Mouse (Mus musculus) right cerebral cortex, postnatal 36 days (tissue): ENCODE measurements at regions not wholly inside any gene's neighbourhood (a gene's known extent, or its start where the extent isn't known, plus 50 kb on each side); places are given as distances from the start of the nearest gene placed in this dataset.

Experiments
- DNase-seq, 2 experiments: peaks; one replicate each; pipeline ENCODE4 v3.0.0; 2022; ENCODE audit warnings: low spot score in 2 of 2, mixed read lengths in 1 of 2

DNA sequence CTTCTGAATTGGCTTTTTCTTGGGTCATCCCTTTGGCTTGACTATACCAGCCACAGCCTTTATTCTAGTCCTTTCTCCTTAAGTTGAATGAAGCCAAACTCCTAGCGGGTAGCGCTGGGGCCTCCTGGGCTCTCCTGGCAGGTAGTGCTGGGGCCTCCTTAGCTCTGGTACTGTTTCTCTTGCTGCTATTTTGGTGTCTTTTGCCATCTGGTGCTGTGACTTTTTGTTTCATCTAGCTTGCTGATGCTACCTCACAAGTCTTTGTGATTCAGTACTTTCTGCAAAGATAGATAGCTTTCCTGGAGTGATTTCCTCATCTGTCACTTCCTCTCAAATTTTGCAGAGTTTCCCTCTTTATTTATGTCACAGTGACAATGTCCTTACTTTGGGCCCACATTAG lies 90.1 kb downstream of the Tmem200c start:
- peak in 1 of 2 experiments; percentile 25 for DNase-seq

DNA sequence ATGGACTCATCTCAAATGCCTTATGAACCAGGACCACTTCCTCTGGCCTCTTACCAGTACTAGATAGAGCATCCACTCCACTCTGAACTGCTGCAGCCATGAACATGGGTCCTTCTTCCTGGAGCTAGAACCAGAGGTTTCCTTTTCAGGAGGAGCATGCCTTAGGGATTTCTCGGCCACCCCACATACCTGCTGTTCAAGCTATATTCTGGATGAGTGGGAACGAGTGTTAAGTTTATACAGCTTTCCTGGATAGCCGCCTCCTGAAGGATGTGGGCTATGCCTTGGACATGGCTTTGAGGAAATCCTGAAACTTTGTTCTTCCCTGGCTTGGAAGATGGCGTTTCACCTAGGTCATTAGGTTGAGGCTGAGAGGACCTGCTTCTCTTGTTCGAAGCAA lies 91.8 kb downstream of the Tmem200c start:
- DNase-seq = peak in 1 of 2 experiments; percentile 25

DNA sequence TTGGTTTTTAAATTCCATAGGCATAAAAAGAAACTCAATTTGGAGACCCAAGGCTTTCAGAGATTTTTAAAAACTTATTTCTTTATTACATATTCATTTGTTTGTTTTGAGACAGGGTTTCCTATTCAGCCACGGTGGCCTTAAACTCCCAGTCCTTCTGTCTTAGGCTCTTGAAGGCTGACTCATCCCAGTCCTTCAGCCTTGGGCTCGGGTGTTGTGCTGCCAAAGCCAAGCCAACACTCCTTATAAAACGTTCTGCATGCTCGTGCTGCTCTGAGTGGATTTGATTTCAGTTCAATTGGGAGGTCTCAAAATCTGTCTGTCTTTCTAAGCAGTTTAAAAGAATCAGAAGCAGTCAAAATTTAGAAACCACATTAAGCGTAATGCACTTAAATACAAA lies 96.8 kb downstream of the Tmem200c start:
- DNase-seq = no peak

DNA sequence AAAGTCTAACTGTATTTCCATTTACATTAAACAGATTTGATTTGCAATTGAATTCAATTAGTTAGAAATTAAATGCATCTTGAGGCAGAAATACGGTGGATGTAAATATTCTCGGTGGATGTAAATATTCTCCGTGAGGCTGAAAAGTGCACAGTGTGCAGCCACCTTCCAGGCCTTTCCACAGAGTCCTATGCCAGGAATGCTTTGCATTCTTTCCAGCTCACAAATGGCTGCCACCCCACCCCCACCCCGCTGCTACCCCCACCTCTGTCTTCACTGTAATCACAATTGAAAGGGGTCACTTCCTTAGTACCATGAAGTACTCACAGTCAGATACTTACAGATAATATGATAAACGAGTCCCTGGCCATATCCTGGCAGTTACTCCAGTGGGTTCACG lies 101.0 kb downstream of the Tmem200c start:
- no peak for DNase-seq

DNA sequence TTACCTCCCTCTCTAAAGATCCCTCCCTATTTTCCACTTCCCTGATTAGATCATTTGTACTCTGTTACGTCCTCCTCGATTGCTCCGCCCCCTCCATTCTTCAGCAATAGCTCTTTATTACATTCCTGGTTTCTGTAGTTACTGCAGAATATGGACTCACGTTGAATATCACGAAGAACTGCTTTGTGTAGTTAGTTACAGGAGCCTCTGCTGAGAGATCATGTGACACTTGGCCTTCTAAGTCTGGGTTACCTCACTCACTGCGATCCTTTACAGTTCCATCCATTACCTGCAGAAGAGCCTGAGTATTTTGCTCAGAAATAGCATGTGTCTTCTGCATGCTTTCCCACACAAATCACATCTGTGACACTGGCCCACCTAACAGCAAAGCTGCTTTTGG lies 102.3 kb downstream of the Tmem200c start:
- no peak for DNase-seq

DNA sequence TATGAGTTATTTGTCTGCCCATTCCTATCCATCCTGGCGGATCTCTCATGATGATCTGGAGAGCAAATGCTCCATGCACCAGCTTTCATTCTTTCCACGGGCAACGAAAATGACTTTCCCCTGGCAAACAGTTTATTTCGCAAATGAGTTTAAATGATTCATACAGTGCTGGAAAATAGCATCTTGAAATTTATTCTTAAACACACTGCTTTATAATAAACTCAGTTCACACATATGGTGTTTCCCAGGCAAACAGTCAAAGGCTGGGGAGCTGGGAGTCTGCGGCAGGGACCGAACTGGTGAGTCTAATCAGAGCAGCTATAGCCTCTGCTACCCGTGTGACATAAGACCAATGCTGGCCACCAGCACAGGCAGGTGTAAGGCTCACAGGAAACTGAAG lies 106.8 kb downstream of the Tmem200c start:
- DNase-seq = no peak

DNA sequence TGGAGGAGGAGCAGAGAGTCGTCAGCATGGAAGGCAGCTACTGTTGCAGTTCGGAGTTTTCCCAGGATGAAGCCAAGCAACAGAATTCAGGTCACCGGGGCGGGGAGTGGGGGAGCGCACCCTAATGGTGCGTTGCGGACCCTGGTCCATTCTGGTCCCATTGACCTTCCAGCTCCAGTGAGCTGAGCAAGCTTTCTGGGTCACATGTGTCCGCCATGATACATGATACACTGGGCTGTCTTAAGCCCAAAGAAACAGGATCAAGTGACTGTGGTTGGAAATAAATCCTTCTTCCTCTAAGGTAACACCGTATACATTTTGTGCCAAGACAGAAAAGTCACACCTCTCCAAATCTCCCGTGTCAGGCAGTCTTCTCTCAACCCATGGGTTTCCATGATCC lies 107.6 kb downstream of the Tmem200c start:
- no peak for DNase-seq

DNA sequence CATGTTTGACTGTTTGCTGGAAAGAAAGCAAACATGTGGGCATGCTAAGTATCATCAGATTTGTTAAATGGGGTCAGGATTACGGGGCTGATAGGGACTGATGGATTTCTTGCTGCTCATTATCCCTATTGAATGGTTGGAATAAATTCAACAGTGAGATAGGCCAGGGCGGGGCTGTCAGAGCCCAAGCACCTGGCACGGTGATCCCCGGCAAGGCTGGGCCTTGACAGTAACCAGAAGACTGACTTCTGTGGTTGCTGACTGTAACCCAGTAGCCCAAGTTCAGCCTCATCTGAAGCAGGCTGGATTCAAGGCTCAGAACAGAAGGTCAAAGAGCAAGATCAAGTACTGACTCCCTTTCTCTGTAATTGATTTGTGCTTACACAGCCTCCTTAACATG lies 109.6 kb downstream of the Tmem200c start:
- no peak for DNase-seq

DNA sequence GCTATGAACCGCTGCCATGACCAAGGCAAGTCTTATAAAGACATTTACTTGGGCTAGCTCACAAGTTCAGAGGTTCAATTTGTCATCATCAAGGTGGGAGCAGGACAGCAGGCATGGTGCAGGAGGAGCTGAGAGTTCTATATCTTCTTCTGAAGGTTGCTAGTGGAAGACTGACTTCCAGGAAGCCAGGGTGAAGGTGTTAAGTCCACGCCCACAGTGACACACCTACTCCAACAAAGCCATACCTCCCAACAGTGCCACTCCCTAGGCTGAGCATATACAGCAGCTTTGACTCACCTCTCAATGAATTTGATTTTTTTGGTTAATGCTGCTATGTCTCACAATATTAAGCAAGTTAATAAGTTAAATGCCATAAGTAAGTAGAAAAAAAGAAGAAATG lies 119.2 kb upstream of the Epb41l3 start:
- no peak for DNase-seq

DNA sequence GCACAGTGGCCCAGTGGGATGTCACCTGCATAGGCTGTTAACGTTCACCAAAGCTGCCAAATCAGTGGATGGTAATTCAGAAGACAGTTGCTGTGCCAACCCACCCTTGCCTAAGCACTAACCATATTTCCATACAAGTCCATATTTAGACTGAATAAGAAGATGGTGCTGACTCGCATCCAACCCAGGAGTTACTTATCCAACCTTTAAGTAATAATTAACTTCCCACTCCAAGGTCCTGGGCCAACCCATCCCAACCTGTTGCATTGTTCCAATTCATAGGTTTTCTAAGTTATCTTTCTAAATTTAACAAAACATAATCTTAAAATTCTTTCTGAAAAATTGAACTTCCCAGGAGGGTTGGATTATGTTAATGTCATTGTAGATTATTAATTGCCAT lies 114.3 kb upstream of the Epb41l3 start:
- no peak for DNase-seq

DNA sequence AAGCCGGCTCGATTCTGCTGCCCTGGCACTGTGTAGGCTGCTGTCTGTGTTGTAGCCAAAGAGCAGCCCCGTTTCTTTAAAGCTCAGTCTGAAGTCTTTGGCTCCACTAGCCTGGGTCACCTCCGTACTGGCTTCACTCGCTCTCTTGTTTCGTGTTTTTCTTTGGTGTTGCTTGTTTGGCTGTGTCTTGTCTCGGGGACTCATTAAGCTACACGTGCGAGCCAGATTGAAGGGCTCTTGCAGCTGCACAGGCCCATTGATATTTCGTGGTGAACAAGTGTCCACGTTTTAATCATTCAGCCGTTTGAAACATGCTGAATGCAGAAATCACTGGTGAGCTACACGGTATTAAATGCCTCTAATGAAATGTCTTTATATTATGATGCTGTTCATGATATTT lies 99.9 kb upstream of the Epb41l3 start:
- no peak for DNase-seq

DNA sequence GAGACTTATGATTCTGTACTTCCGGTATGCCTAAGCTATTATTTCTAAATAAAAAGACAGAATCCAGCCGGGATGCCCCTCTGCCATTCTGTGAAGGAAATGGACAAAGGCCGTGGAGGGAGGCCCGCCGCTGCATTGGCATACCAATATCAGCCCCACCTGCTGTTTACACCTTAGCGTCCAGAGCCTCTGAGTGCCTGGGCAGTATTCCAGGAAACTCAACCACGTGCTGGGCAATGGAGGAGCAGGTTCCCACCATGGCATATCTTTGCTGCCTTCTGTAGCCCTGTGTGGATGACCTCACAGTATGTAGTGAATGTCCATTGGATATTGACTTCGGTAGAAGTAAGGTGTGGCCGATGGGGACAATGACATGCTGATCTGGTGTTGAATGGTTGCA lies 97.3 kb upstream of the Epb41l3 start:
- no peak for DNase-seq

DNA sequence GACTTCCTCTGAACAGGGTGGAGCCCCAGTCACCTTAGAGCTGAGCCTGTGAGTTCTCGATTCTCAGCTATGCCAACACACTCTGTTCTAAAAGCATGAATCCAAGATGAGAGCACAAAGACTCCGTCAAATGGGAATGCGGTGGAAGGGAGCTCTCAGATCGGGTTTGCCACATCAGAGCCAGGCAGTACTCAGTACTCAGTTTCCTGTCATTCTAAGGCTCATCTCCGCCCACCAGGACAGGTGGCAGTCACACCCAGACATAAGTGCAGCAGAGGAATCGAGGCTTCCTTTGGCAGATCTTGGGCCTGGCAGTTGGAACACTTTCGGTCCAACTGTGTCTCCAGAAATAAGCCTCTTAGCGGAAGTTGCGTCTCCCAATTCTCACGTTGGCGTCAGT lies 94.4 kb upstream of the Epb41l3 start:
- no peak for DNase-seq

DNA sequence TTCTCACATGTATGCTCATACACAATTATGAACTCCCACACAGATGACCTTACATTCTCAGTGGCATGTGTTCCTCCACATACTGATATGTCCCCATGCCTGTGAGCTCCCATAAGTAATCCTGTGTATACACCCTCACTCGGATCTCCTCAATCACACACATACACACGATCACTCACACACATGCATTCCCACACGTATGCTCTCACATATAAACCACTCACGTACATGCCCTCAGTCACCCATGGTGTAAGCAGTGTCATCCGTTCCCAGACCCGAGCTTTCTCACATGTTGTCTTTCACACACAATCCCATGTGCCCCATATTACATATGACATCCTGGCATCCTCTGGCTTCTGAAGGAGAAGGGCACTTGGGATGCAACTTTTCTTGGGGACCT lies 93.4 kb upstream of the Epb41l3 start:
- no peak for DNase-seq

DNA sequence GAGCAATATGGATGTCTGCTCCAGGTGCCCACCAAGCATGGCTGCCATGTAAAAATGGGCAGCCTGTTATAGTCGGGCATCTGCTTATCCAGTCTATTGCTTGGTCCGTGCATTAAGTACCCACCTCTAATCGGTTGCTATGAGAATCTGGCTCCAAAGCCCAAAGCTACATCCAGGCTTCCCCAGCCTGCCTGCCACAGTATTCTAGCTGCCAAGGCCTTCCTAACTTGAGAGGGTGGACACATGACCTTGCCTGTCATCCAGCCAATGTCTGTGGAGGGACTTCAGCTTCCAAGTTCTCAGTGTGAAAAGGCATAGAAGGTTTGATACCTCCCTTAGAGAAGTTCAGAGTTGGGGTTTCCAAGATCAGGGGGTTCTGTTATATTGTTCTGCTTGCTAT lies 75.6 kb upstream of the Epb41l3 start:
- DNase-seq = no peak

DNA sequence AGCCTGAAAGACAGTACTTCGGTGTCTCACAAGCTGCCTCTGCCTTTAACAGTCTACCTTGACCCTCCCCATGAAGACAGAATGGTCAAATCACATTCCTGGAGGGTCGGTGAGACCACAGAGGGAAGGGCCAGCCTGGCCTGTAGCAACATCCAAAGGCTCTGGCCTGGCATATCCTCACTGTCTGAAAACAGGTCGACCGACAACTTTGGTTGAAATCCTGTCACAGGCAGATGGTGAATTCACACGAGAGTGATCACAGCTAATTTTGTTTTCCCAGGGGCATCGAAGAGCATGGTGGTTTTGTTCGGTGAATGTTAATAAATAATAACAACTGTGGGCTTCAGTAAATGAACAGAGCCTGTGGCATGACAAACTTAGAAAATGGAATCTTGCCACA lies 71.4 kb upstream of the Epb41l3 start:
- no peak for DNase-seq

DNA sequence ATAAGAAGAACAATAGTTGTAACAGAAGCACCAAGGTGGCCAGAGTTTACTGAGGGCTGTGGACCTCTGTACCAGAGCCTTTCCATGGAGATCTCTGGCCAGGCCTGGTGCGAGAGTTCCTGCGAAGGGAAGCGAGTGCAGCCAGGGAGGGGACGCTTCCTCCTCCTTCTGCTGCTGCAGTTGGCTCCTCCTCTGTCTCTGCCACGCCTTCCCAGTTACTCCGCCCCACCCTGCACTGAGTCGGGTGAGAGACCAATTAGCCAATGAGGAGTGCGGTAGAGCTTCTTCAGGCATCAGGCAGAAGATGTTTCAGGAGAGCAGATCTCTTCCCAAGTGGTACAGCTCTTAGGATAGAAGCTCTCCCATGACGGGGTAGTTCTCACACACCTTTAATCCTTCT lies 69.2 kb upstream of the Epb41l3 start:
- DNase-seq = no peak
